Mouse (Mus musculus) stomach, embryonic 16.5 days (tissue): ENCODE measurements around the gene Hnrnpdl. TPM values are rescaled to one million over a fixed set of nuclear protein-coding genes. Genes with fewer than 3 reads are reported as not detected.

Experiments used
- ATAC-seq: fragments of 200-750 bp; cut with Nextera tagmentation; 2 replicates; pipeline ENCODE4 v1.8.0; 2017; ENCODE audit warnings: moderate number of reproducible peaks, moderate TSS enrichment; ENCODE audit not compliant: insufficient read depth, low FRiP score
- H3K27ac ChIP-seq: fragments of 300-500 bp; sonication (generic); 2 replicates; pipeline ENCODE4 v1.5.1; 2014; ENCODE audit warnings: low read length
- H3K27me3 ChIP-seq: fragments of 300-500 bp; sonication (generic); 2 replicates; pipeline ENCODE4 v1.6.1; 2014; ENCODE audit warnings: low read length, control low read depth, mixed read lengths; ENCODE audit not compliant: control insufficient read depth, insufficient read depth
- H3K36me3 ChIP-seq: fragments of 300-500 bp; sonication (generic); 2 replicates; pipeline ENCODE4 v1.6.1; 2014; ENCODE audit warnings: low read length; ENCODE audit not compliant: control insufficient read depth, insufficient read depth
- H3K4me1 ChIP-seq: fragments of 300-500 bp; sonication (generic); 2 replicates; pipeline ENCODE4 v1.6.1; 2014; ENCODE audit warnings: low read length, control low read depth, mixed read lengths; ENCODE audit not compliant: control insufficient read depth, insufficient read depth
- H3K4me2 ChIP-seq: fragments of 300-500 bp; sonication (generic); 2 replicates; pipeline ENCODE4 v1.6.1; 2014; ENCODE audit warnings: low read depth, low read length, mixed read lengths
- H3K4me3 ChIP-seq: fragments of 300-500 bp; sonication (generic); replicated peaks from 2 replicates; pipeline ENCODE4 v1.5.1; 2014; ENCODE audit warnings: mild to moderate bottlenecking, low read length
- H3K9ac ChIP-seq: fragments of 300-500 bp; sonication (generic); 2 replicates; pipeline ENCODE4 v1.6.1; 2014; ENCODE audit warnings: low read length
- H3K9me3 ChIP-seq: fragments of 300-500 bp; sonication (generic); replicated peaks from 2 replicates; pipeline ENCODE4 v1.6.1; 2016; ENCODE audit warnings: low read length, control low read depth; ENCODE audit not compliant: control insufficient read depth
- WGBS: fragments of 180-500 bp; shearing (Covaris S2); extraction: QIAGEN DNeasy Blood & Tissue Kit; methylation state at CpG from one replicate; pipeline ENCODE4 v1.1.7; 2014; 5-methylcytosine and 5-hydroxymethylcytosine counted together
- polyA plus RNA-seq: library from polyadenylated mRNA; unstranded; fragments of >200 nt; fragmentation: Nextera tagmentation; extraction: Ambion mirVana; gene quantifications from 2 replicates; pipeline ENCODE4 v1.2.1, GENCODE M21; 2015

Gene Hnrnpdl
- polyA plus RNA-seq, 1 experiment from 2014 or later = 123 TPM

DNA sequence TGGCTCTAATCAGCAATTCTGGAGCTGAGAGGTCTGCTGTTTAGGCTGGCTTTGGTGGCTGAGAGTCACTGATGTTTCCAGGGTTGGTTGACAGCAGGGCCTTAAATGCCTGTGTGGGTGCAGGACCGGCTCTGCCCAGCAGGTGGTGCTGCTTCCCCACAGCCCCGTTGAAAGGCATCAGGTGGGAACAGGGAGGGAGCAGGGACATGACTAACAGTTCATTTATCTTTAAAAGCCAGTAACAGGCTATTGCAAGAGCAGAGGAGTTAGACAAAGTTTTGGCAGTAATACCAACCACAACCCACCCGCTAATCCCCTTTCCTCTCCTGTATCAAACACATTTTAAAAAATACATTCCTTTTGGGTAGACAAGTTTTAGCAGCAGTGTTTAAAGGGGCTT lies 30.8 kb upstream of the Hnrnpdl start:
- Histone ChIP-seq H3K4me2 (no peak overlapping the region), H3K36me3 (no peaks in the 10 kb centered on the region), H3K27me3 (no peaks in the 10 kb centered on the region), H3K4me3 (no peak overlapping the region), H3K9ac (no peak overlapping the region), H3K4me1 (no peaks in the 10 kb centered on the region), H3K27ac (no peak overlapping the region), H3K9me3 (no peaks in the 10 kb centered on the region)
- 21% methylated on average over 3 of the region's 3 CpGs for WGBS
- no peak for ATAC-seq

GRCm38 (mm10) chr5:100069526-100069925 lies 30.1 kb upstream of the Hnrnpdl start:
- WGBS = 96% methylated on average over 2 of the region's 2 CpGs
- H3K27ac ChIP-seq = no peak overlapping the region
- no peak for ATAC-seq

DNA sequence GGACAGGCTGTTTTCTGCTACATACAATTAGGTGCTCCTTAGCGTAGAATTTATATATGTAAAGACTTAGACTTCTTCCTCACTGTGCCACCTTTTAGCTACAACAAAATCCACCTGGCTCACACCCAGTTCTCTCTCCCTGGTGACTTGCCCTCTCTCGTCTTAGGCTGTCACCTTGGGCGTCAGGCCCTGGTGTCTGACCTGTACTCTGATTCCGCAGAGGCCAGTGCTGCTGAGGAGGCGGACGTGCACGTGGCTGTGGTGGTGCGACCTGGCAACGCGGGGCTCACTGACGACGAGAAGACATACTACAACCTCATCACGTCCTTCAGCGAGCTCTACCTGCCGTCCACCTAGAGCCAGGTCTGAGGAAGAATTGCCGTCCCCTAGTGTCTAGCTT lies 28.1 kb upstream of the Hnrnpdl start:
- Histone ChIP-seq H3K27me3 (no peaks in the 10 kb centered on the region), H3K27ac (peak overlapping the region; percentile 23; the same call in 1 of the 2 replicates), H3K9ac (no peak overlapping the region), H3K4me2 (no peak overlapping the region), H3K9me3 (no peaks in the 10 kb centered on the region), H3K4me1 (no peaks in the 10 kb centered on the region), H3K36me3 (peaks cover 13% of the 10 kb centered on the region; the same call in 1 of the 2 replicates), H3K4me3 (no peak overlapping the region)
- 90% methylated on average over 16 of the region's 16 CpGs for WGBS
- ATAC-seq = no peak

More at GRCm38 (mm10) chr5:100069526-100069925, 30.1 kb upstream of the Hnrnpdl start:
- no peak overlapping the region for H3K4me2 ChIP-seq
- no peaks in the 10 kb centered on the region for H3K36me3 ChIP-seq
- no peaks in the 10 kb centered on the region for H3K27me3 ChIP-seq
- no peaks in the 10 kb centered on the region for H3K4me1 ChIP-seq
- H3K9ac ChIP-seq = no peak overlapping the region
- H3K9me3 ChIP-seq = no peaks in the 10 kb centered on the region
- no peak overlapping the region for H3K4me3 ChIP-seq

DNA sequence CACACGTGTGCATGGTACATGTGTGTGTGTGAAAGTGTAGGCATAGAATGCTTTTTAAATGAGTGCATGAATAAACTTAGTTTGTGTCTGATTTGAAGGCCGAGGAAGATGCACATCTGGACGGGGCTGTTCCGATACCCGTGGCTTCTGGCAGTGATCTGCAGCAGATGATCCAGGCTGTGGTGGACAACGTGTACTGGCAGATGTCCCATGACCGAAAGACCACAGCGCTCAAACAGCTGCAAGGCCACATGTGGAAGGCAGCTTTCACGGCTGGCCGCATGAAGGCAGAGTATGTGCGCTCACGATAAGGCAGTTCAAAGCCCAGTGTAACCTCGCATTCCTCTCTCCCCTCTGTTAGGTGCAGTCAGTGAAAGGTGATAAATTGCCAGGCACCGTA lies 21.4 kb upstream of the Hnrnpdl start:
- WGBS = 91% methylated on average over 14 of the region's 14 CpGs
- no peak overlapping the region for H3K4me3 ChIP-seq
- peaks cover 25% of the 10 kb centered on the region for H3K36me3 ChIP-seq
- H3K4me2 ChIP-seq = no peak overlapping the region
- H3K4me1 ChIP-seq = 0 out of 2 replicates have a peak, but pooled peaks cover 2% of the 10 kb centered on the region
- no peak overlapping the region for H3K9ac ChIP-seq
- ATAC-seq = no peak
- H3K9me3 ChIP-seq = no peaks in the 10 kb centered on the region
- no peaks in the 10 kb centered on the region for H3K27me3 ChIP-seq
- no peak overlapping the region for H3K27ac ChIP-seq

DNA sequence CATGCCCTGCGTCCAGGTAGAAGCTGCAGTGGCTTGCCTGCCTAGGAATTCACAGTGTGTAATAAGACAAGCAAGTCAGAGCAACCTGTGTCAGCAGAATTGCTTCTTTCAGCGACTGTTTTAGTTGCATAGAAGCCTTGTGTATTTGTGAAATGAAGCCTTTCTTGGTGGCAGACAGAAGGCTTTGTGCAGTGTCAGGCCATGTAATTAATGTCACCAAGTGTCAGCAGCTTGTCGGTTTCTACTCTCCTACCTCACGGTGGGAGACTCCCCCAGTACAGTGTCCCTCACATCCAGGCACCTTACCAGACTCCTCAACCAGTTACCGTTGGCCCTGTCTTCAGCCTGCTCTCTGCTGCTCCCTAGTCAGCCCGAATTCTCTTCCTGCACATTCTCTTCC lies 19.9 kb upstream of the Hnrnpdl start:
- Histone ChIP-seq H3K9me3 (no peaks in the 10 kb centered on the region), H3K36me3 (peaks cover 25% of the 10 kb centered on the region), H3K27me3 (no peaks in the 10 kb centered on the region), H3K4me2 (no peak overlapping the region), H3K9ac (no peak overlapping the region), H3K27ac (peak overlapping the region; percentile 57; the same call in 1 of the 2 replicates), H3K4me3 (no peak overlapping the region), H3K4me1 (peaks cover 13% of the 10 kb centered on the region; the same call in 1 of the 2 replicates)
- no peak for ATAC-seq
- WGBS = 74% methylated on average over 6 of the region's 6 CpGs

DNA sequence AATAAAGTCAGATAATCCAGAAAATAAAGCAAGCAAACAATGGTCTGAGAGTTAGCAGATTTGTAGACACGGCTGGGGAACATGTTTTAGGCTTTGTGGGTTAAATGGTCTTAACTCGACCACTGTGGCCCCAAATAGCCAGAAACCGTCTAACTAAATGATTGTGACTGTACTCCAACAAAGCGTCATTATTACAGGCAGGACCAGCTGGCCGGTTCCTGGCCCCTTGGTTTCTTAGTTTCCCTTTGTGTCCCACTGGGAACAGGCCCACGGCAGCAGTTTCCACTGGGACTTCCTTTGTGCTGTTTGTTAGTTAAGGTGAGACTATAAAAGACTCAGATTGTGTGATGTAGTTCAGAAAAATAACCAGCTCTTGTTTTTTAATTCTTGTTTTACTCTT lies 19.3 kb upstream of the Hnrnpdl start:
- Histone ChIP-seq H3K9ac (peak overlapping the region; percentile 11; the same call in 1 of the 2 replicates), H3K36me3 (peaks cover 19% of the 10 kb centered on the region), H3K27me3 (no peaks in the 10 kb centered on the region), H3K4me1 (peaks cover 13% of the 10 kb centered on the region; the same call in 1 of the 2 replicates), H3K9me3 (no peaks in the 10 kb centered on the region), H3K27ac (no peak overlapping the region; the same call in 1 of the 2 replicates), H3K4me2 (no peak overlapping the region), H3K4me3 (no peak overlapping the region)
- no peak for ATAC-seq
- WGBS = 67% methylated on average over 6 of the region's 6 CpGs

DNA sequence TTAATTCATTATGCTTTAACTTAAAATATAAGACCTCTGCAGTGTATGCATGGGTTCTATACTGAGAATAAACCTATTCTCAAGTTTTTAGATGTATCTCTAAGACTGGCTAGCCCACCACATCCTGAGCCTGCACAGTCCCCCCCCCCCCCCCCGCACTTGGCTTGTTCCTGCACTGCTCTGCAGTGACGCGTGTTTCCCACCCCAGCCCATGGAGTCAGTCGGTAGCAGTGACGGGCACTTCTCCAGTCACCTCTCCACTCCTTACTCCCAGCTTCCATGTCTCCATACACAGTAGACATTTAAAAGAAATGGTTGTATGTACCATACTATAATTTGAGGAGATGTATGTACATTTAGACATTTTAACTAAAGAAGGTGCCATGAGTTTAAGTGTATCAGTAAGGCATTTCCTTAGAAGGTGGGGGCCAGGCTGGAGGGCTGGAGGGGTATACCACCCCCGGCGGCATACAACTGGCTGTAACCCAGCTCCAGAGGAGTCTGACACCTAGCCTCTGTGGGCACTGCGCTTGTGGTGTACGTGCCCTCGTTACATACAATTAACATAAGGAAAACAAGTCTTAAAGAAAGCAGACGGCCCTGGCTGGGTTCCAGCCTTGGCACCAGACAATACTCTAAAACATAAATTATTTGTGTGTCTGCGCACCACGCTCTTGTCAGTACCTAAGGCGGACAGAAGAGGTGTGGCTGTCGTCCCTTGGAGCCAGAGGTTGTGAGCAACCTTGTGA lies 18.2 kb upstream of the Hnrnpdl start:
- Histone ChIP-seq H3K9ac (no peak overlapping the region), H3K36me3 (peaks cover 13% of the 10 kb centered on the region), H3K27ac (no peak overlapping the region), H3K4me2 (no peak overlapping the region), H3K4me1 (peaks cover 13% of the 10 kb centered on the region; the same call in 1 of the 2 replicates), H3K27me3 (no peaks in the 10 kb centered on the region), H3K9me3 (no peaks in the 10 kb centered on the region), H3K4me3 (no peak overlapping the region)
- no peak for ATAC-seq
- 81% methylated on average over 14 of the region's 15 CpGs for WGBS

- Histone ChIP-seq H3K4me2 (no peak overlapping the region), H3K36me3 (0 out of 2 replicates have a peak, but pooled peaks cover under 1% of the 10 kb centered on the region), H3K27me3 (no peaks in the 10 kb centered on the region), H3K4me3 (no peak overlapping the region), H3K27ac (no peak overlapping the region), H3K9ac (no peak overlapping the region), H3K9me3 (no peaks in the 10 kb centered on the region), H3K4me1 (peaks cover 13% of the 10 kb centered on the region; the same call in 1 of the 2 replicates)
- 65% methylated on average over 5 of the region's 5 CpGs for WGBS
- no peak for ATAC-seq
Measured at GRCm38 (mm10) chr5:100055866-100056369, 16.5 kb upstream of the Hnrnpdl start.

GRCm38 (mm10) chr5:100054807-100055547 lies 15.5 kb upstream of the Hnrnpdl start:
- no peak overlapping the region for H3K4me3 ChIP-seq
- H3K27ac ChIP-seq = no peak overlapping the region
- no peaks in the 10 kb centered on the region for H3K27me3 ChIP-seq
- H3K9ac ChIP-seq = no peak overlapping the region
- WGBS = 73% methylated on average over 11 of the region's 11 CpGs
- peaks cover 13% of the 10 kb centered on the region; the same call in 1 of the 2 replicates for H3K4me1 ChIP-seq
- no peaks in the 10 kb centered on the region for H3K9me3 ChIP-seq
- no peak overlapping the region for H3K4me2 ChIP-seq
- no peaks in the 10 kb centered on the region for H3K36me3 ChIP-seq
- ATAC-seq = no peak
